Mouse (Mus musculus) mature B cell (primary cell): ENCODE data around the gene Mamld1.

Source experiments
- in situ Hi-C: fragments of 300-500 bp; cut with MboI; formaldehyde crosslinking; loops from 2 replicates; pipeline ENCODE4 v1.14.3; 2019

The Mamld1 gene

GRCm38 (mm10) chrX:71141390-71141789 lies 91.3 kb downstream of the Mamld1 start:
- in situ Hi-C loops: no loop called here

DNA sequence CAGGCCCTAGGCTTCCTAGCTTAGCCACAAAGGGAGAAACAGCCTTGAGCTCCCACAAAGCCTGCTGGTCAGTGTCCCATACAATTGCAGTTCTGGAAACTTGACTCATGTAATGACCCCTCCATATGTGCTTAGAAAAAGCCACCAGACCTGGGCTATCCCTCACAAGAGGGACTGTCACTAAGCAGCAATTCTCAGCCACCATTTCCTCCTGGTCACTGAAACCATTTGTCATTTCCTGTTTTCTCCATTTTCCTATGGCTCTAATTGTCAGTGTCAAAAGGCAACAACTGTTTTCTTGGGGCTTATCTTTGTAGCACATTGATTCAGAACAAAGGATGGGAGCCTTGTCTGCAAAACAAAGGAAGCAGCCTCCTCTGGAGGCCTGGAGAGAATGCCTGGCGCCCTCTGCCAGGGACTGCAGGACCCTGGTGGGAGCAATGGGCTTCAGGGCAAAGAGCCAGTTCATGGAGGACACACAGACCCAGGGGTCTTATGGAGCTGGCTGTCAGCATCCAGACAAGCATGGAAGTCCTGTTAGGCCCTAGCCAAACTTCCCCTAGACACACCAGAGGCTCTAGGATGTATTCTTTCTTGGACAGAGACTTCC lies 99.5 kb downstream of the Mamld1 start:
- in situ Hi-C loops: no loop called here

DNA sequence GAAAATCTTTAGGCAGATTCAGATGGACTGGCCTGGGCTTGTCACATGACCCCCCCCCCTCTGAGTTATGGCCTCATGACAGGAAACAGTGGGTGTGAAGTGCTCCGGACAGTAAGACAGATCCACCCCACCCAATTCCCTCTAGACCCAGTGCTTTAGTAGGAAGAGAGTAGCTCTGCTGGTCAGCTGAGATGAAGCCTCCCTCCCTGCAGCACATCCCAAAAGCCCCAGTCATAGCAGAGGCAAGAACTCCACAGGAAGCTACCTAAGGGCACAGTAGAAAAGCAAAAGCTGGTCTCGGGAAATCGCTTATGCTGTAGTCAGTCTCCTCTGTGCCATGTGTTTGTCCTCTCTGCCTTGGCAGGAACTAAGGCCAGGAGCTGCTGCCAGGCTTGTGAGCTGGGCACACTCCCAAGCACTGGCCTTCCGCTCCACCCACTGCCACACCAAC lies 100.5 kb downstream of the Mamld1 start:
- in situ Hi-C loops: no loop called here

DNA sequence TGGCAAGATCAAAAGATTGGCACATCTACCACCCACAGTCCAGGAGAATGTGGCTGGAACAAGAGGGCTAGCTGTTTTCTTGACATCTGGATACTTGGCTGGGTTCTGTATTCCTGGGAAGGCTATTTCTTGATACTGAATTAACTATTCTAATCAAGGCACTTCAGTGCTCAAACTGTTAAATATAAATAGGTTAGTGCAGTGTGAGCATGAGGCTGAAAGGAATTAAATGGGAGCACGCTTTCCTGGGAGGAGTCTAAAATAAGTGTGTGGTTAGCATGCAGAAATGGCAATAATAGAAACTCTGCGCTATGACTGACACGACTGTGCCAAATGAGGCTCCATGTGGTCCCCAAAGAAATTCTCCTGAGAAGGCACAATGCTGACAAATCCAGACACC lies 131.5 kb downstream of the Mamld1 start:
- in situ Hi-C loops: no loop called here

GRCm38 (mm10) chrX:71183671-71184070 lies 133.6 kb downstream of the Mamld1 start:
- in situ Hi-C loops: no loop called here

GRCm38 (mm10) chrX:71186396-71186795 lies 136.3 kb downstream of the Mamld1 start:
- in situ Hi-C loops: no loop called here

DNA sequence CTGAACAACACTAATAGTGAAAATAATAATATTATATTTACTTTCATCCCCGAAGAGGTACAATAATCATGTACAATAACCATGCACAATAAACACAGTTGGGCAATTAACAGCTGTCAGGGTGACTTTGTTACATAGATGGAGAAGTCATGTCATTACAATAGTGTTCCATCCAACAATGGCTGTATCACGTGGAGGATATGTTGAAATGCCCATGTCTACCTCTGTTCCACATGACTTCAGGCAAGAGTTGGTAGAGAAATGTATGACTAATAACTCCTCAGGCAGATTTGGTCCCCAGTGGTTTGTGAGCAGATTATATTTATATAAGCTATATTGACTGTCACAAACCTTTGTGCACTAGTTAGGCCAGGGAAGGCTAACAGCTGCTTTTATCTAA lies 154.7 kb downstream of the Mamld1 start:
- in situ Hi-C loops: no loop called here
